Mouse (Mus musculus): ENCODE results near the gene Cdhr2. TPM values are rescaled to one million over a fixed set of nuclear protein-coding genes. Genes with fewer than 3 reads are reported as not detected.

Cdhr2 gene
- total and polyA plus RNA-seq, 3 experiments: not detected

- TF ChIP-seq MAX (IDR thresholded peaks at IDR 0.05; ENCODE audit: low read length) (no peak), RCOR1 (IDR thresholded peaks at IDR 0.05; ENCODE audit: low read depth, low read length) (no peak), CHD2 (IDR thresholded peaks at IDR 0.05; ENCODE audit: low read length) (no peak)
Measured at GRCm38 (mm10) chr13:54702507-54702906, 1.2 kb downstream of the Cdhr2 start (continued).

DNA sequence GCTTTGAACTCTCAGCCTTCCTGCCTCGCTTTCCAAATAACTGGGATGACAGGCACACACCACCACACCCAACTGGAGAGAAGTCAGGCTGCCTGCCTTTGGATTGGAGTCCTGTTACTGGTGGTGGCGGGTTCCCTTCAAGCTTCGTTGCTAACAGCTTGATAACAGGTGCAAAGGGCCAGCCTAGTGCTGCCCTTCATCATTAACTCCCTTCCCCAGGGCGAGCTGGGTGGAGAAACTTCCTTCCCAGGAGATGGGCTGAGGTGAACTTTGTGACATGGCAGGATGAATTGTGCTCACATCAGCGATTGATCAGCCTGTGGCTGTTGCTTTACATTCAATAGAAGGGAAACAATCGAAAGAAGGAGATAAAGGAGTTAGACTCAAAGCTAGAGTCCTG, 3.6 kb downstream of the Cdhr2 start:
- Histone ChIP-seq H3K9me3 (replicated peaks; ENCODE audit: insufficient read depth, low read length) (no peaks in the 10 kb centered on the region), H3K27me3 (ENCODE audit: control insufficient read depth in 1 of 2, insufficient read depth in 2 of 2, low read length in 2 of 2) (no peaks in the 10 kb centered on the region; a peak in 1 of 4 replicates), H3K36me3 (ENCODE audit: control insufficient read depth in 1 of 2, insufficient read depth in 2 of 2, low read length in 2 of 2) (no peaks in the 10 kb centered on the region), H3K4me3 (ENCODE audit: control insufficient read depth in 1 of 2, insufficient read depth in 1 of 2, low read depth in 2 of 2, low read length in 2 of 2) (no peak overlapping the region), H3K79me2 (ENCODE audit: control insufficient read depth, insufficient read depth, low read length, poor library complexity) (no peaks in the 10 kb centered on the region), H3K9ac (ENCODE audit: control insufficient read depth, low read depth, low read length, poor library complexity, severe bottlenecking) (no peak overlapping the region), H3K27ac (ENCODE audit: control insufficient read depth, low read depth, low read length) (no peak overlapping the region), H3K4me1 (ENCODE audit: control insufficient read depth in 1 of 2, insufficient read depth in 2 of 2, low read length in 2 of 2) (no peaks in the 10 kb centered on the region)
- TF ChIP-seq TBP (IDR thresholded peaks at IDR 0.05; ENCODE audit: low read depth, low read length) (no peak), RCOR1 (IDR thresholded peaks at IDR 0.05; ENCODE audit: low read depth, low read length) (no peak), ZNF384 (IDR thresholded peaks at IDR 0.05; ENCODE audit: low read depth, low read length) (no peak), POLR2AphosphoS5 (IDR thresholded peaks at IDR 0.05; ENCODE audit: borderline replicate concordance, low read depth, low read length) (no peak), ZMIZ1 (IDR thresholded peaks at IDR 0.05; ENCODE audit: low read depth, low read length) (no peak), ELF1 (IDR thresholded peaks at IDR 0.05; ENCODE audit: low read depth, low read length) (no peak), POLR2AphosphoS2 (IDR thresholded peaks at IDR 0.05; ENCODE audit: low read length) (no peak), MYC (IDR thresholded peaks at IDR 0.05; ENCODE audit: low read depth, low read length) (no peak), GATA1 (IDR thresholded peaks at IDR 0.05; ENCODE audit: low read depth, low read length) (no peak), ZKSCAN1 (IDR thresholded peaks at IDR 0.05; ENCODE audit: low read depth, low read length) (no peak), SIN3A (IDR thresholded peaks at IDR 0.05; ENCODE audit: low read length) (no peak), POLR2A (IDR thresholded peaks at IDR 0.05; ENCODE audit: control insufficient read depth in 1 of 2, insufficient read depth in 1 of 2, low read depth in 1 of 2, low read length in 2 of 2, poor library complexity in 1 of 2) (no peak), SMC3 (IDR thresholded peaks at IDR 0.05; ENCODE audit: low read depth, low read length) (no peak), CHD1 (IDR thresholded peaks at IDR 0.05; ENCODE audit: low read depth, low read length) (no peak), NELFE (IDR thresholded peaks at IDR 0.05; ENCODE audit: low read depth, low read length) (no peak)
- no peak for DNase-seq (ENCODE audit: low read depth, low spot score)

DNA sequence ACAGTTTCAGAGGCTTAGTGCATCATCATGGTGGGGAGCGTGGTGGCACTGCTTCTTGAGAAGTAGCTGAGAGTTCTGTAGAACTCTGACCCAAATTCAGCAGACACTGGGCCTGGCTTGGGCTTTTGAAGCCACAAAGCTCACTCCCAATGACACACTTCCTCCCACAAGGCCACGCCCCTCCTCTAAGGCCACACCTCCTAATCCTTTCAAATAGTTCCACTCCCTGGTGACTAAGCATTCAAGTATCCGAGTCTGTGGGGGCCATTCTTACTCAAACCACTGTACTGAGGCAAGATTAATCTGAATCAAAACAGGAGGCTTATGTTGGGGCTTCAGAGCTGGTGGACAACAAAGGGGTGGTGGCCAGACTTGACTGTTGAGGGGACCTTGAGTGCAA, 9.6 kb downstream of the Cdhr2 start:
- no peak for DNase-seq (ENCODE audit: low read depth, low spot score)
- no peaks in the 10 kb centered on the region for H3K79me2 ChIP-seq (ENCODE audit: control insufficient read depth, insufficient read depth, low read length, poor library complexity)
- no peak overlapping the region for H3K9ac ChIP-seq (ENCODE audit: control insufficient read depth, low read depth, low read length, poor library complexity, severe bottlenecking)
- no peak overlapping the region for H3K27ac ChIP-seq (ENCODE audit: control insufficient read depth, low read depth, low read length)
- TF ChIP-seq MYC (IDR thresholded peaks at IDR 0.05; ENCODE audit: low read depth, low read length): no peak
- TF ChIP-seq RCOR1 (IDR thresholded peaks at IDR 0.05; ENCODE audit: low read depth, low read length): no peak
- no peak for TF ChIP-seq BHLHE40 (IDR thresholded peaks at IDR 0.05; ENCODE audit: borderline replicate concordance, low read depth, low read length)
- TF ChIP-seq EP300 (IDR thresholded peaks at IDR 0.05; ENCODE audit: low read depth in 1 of 2, low read length in 2 of 2): no peak
- TF ChIP-seq MEF2A (IDR thresholded peaks at IDR 0.05; ENCODE audit: extremely low read depth, insufficient replicate concordance, low read depth, low read length, poor library complexity, severe bottlenecking): no peak
- TF ChIP-seq JUND (IDR thresholded peaks at IDR 0.05; ENCODE audit: low read depth, low read length): no peak
- no peak for TF ChIP-seq UBTF (IDR thresholded peaks at IDR 0.05; ENCODE audit: borderline replicate concordance, insufficient read depth, low read depth, low read length)
- no peak for TF ChIP-seq MXI1 (IDR thresholded peaks at IDR 0.05; ENCODE audit: low read depth, low read length)
- TF ChIP-seq TBP (IDR thresholded peaks at IDR 0.05; ENCODE audit: low read depth, low read length): no peak
- no peak for TF ChIP-seq ZKSCAN1 (IDR thresholded peaks at IDR 0.05; ENCODE audit: low read depth, low read length)
- H3K4me3 ChIP-seq (ENCODE audit: control insufficient read depth in 1 of 2, insufficient read depth in 1 of 2, low read depth in 2 of 2, low read length in 2 of 2): no peak overlapping the region
- H3K9me3 ChIP-seq (replicated peaks; ENCODE audit: insufficient read depth, low read length): no peaks in the 10 kb centered on the region
- H3K27me3 ChIP-seq (ENCODE audit: control insufficient read depth in 1 of 2, insufficient read depth in 2 of 2, low read length in 2 of 2): no peaks in the 10 kb centered on the region
- H3K4me1 ChIP-seq (ENCODE audit: control insufficient read depth in 1 of 2, insufficient read depth in 2 of 2, low read length in 2 of 2): no peaks in the 10 kb centered on the region
- no peaks in the 10 kb centered on the region for H3K36me3 ChIP-seq (ENCODE audit: control insufficient read depth in 1 of 2, insufficient read depth in 2 of 2, low read length in 2 of 2)

Data from MEL (cell line).